Mouse (Mus musculus) T-cell, adult 2 months (primary cell): ENCODE measurements around the gene Slc22a7.

ENCODE experiments used
- DNase-seq: peaks from one replicate; pipeline ENCODE4 v3.0.0; 2022; ENCODE audit warnings: low spot score

The Slc22a7 gene

GRCm38 (mm10) chr17:46438298-46438873 is at the start of gene Slc22a7:
TSS of gene Slc22a7 (minus strand) at chr17:46438457.
- DNase-seq, result no peak

- DNase-seq, result no peak
These were observed 49.2 kb upstream of the Slc22a7 start, which contains the start of gene Ttbk1 for GRCm38 (mm10) chr17:46487431-46487830. TSS of gene Ttbk1 (minus strand) at chr17:46487675.

GRCm38 (mm10) chr17:46486995-46487394 is 48.7 kb upstream of the Slc22a7 start:
- no peak for DNase-seq

- no peak for DNase-seq
These were observed 46.2 kb upstream of the Slc22a7 start for GRCm38 (mm10) chr17:46484461-46484875.

- DNase-seq, result no peak
These were observed 45.8 kb upstream of the Slc22a7 start for GRCm38 (mm10) chr17:46484021-46484431.

- peak; percentile 12 for DNase-seq
These were observed 45.3 kb upstream of the Slc22a7 start for GRCm38 (mm10) chr17:46483561-46484001.

- no peak for DNase-seq
These were observed 39.0 kb upstream of the Slc22a7 start for GRCm38 (mm10) chr17:46477286-46477685.

DNA sequence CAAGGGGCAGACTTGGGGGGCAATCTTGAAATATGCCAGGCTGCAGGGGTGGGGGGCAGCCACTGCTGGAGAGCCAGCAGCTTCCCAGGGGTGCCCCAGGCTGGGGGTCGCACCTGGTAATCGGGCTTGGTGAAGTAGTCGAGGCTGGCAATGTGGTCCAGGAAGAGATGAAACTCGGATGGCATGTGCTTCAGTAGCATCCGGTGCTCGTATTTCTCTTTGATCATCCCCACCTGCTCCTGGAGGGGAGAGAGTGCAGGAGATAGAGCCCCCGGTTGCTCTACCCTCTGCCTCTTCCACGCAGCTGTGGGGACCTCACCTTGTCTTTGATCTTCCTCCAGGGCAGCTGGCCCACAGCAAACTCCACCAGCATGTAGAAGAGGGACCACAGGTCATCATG is 38.3 kb upstream of the Slc22a7 start:
- no peak for DNase-seq

- no peak for DNase-seq
These were observed 29.6 kb upstream of the Slc22a7 start for GRCm38 (mm10) chr17:46467830-46468229.

- no peak for DNase-seq
These were observed 24.0 kb upstream of the Slc22a7 start for GRCm38 (mm10) chr17:46462226-46462625.

DNA sequence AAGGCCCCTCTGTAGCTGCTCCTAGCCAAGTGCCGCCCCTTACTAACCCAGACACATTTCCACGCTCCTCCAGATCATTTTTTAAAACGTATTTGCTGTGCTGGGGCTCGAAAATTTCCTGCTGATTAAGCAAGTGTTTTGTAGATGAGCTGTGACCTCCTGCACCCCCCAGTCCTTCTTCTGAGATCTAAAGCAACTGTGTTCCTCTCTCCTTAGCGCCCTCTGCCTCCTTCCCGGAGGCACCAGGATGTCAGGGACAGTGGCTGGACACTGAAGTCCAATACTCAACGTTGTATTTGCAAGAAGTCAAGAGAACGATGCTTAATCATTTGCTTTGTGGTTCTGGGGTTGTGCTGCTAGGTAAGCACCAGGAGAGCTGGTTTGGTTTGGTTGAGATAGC is 23.1 kb upstream of the Slc22a7 start:
- DNase-seq, result no peak

- no peak for DNase-seq
These were observed 22.4 kb upstream of the Slc22a7 start for GRCm38 (mm10) chr17:46460673-46461072.

- DNase-seq, result no peak
These were observed 20.2 kb upstream of the Slc22a7 start for GRCm38 (mm10) chr17:46458439-46458838.

DNA sequence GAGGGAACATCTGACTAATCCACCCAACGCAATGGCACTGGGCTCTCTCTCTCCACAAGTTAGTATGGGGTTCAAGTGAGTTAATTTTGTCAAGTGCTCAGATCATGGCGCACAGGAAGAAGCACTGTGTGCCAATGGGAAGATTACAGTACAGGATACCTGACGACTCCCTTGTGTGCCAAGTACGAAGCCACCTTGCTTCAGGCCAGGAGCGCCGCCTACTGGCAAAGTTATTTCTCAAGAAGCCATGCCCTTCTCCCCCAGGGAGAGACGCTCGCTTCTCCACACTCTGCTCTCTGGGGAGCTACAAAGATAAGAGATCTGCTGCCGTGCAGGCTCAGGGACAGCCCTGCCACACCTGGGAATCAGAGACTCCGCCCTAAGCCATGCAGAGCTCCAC is 19.5 kb upstream of the Slc22a7 start:
- DNase-seq, result peak; percentile 30

GRCm38 (mm10) chr17:46455110-46455691 is 16.9 kb upstream of the Slc22a7 start:
- peak; percentile 8 for DNase-seq

DNA sequence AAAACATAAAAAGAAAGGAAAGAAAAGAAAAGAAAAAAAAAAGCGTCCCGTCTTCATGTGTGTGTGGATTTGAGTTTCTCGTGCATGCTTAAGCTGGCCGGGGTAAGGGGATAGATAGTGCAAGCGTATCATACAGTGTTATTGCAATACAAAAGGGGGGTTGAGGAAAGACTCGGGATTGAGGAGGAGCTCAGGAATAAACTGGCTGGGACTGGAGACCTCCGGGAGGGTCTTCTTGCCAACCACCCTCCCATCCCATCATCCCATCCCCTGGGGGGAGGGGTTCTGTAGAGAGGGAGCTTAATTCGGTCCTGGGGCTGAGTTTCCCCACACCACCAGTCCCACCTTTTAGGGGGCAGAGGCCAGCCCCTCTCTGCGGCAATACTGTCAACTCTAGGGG is 16.3 kb upstream of the Slc22a7 start:
- DNase-seq, result no peak

DNA sequence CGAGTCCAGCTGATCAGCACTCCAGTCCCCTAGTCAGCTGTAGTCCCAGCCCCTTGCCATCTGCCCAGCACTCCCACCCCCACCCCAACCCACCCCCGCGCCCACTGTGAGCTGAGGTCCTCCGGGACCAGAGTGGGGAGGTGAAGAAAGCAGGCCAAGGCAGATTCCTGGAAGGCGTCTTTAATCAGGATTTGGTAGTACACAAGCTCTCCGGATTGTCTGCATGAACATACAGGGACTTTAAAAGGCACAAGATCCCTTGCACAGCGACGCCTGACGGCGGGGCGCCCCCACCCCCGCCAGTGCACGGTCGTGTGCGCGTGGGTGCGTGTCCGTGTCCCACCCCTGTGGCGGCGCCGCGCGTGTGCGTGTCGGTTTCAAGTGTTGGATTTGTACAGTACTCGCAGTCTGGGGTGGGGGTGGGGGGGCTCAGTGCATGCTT is 15.7 kb upstream of the Slc22a7 start:
- no peak for DNase-seq

DNA sequence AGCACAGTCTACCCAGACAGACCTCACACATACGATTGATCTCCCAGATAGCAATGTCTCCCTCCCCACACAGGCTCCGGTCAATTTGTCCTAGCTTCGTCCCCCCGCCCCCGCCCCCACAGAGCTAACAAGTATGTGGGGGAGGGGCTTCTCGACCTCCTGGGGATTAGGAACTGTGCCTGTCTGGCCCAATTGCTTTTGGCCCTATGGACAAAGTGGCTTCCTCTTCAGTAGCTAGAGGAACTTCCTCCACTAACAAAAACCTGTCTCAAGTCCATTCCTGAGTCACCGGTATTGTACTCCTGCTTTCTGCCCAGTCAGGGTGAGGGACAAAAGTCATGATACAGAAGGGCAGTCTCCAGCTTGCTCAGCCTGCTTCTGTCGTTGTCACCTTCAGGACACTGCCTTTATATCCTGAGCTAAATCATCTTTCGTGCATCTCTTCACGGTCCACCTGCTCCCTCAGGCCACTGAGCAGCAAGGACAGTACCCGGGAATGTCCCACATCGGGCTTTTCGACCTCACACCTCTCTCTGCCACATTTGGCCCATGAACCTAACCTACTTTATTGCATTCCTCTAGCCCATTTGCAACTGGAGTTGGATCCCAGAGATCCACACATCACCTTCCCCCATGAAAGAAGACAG is 15.2 kb upstream of the Slc22a7 start:
- DNase-seq, result no peak

- DNase-seq, result no peak
These were observed 14.4 kb upstream of the Slc22a7 start for GRCm38 (mm10) chr17:46452683-46453082.

DNA sequence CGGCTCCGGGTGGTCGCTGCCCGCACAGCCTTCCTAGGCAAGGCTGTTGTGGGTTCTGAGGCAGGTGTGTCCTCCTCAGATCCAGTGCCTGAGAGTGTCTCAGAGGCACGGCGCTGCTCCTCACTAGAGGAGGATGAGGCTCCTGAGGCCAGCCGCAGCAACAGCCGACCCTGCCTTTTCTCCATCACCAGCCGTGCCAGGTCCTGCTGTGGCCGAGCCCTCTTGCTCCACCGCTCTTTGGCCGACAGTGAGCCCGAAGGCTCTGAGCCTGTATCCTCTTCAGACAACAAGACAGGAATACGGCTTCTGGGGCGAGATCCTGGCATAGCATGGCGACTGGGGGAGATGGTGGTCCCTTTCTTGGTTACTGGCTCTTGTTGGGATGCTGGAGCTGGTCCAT is 8.0 kb upstream of the Slc22a7 start:
- DNase-seq, result no peak

- DNase-seq, result no peak
These were observed 6.8 kb upstream of the Slc22a7 start for GRCm38 (mm10) chr17:46444839-46445579.

GRCm38 (mm10) chr17:46439176-46439575 is 919 bp upstream of the Slc22a7 start:
- no peak for DNase-seq
